Mouse (Mus musculus) forebrain, embryonic 10.5 days (tissue): Measurements from ENCODE around the gene Olfr456. TPM values are rescaled to one million over a fixed set of nuclear protein-coding genes. Genes with fewer than 3 reads are reported as not detected.
"Not testable (repeated sequence)": the region's sequence is repeated elsewhere in the genome, so short reads cannot be mapped to it uniquely, and the experiment has no call there.

Experiments used
- DNase-seq: peaks from one replicate; pipeline ENCODE4 v3.0.0-alpha.2; 2017; ENCODE audit warnings: low spot score; ENCODE audit errors: extremely low spot score
- H3K27ac ChIP-seq: fragments of 300-500 bp; sonication (generic); 2 replicates; pipeline ENCODE4 v1.5.1; 2016; ENCODE audit warnings: mild to moderate bottlenecking
- H3K27me3 ChIP-seq: fragments of 300-500 bp; sonication (generic); 2 replicates; pipeline ENCODE4 v1.6.1; 2016; ENCODE audit warnings: mild to moderate bottlenecking; ENCODE audit not compliant: poor library complexity, severe bottlenecking
- H3K36me3 ChIP-seq: fragments of 300-500 bp; sonication (generic); replicated peaks from 2 replicates; pipeline ENCODE4 v1.6.1; 2016; ENCODE audit warnings: mild to moderate bottlenecking, moderate library complexity
- H3K4me1 ChIP-seq: fragments of 300-500 bp; sonication (generic); 2 replicates; pipeline ENCODE4 v1.6.1; 2016
- H3K4me3 ChIP-seq: fragments of 300-500 bp; sonication (generic); 2 replicates; pipeline ENCODE4 v1.5.1; 2016; ENCODE audit warnings: mild to moderate bottlenecking, moderate library complexity
- H3K9me3 ChIP-seq: fragments of 300-500 bp; sonication (generic); 2 replicates; pipeline ENCODE4 v1.6.1; 2016; ENCODE audit warnings: mild to moderate bottlenecking, moderate library complexity
- WGBS: fragments of 180-500 bp; shearing (Covaris S2); methylation state at CpG from one replicate; pipeline ENCODE4 v1.1.7; 2016; 5-methylcytosine and 5-hydroxymethylcytosine counted together
- polyA plus RNA-seq: library from polyadenylated mRNA; unstranded; fragments of >200 nt; fragmentation: Nextera tagmentation; extraction: Ambion mirVana; gene quantifications from 2 replicates; pipeline ENCODE4 v1.2.1, GENCODE M21; 2016

The Olfr456 gene
- not detected in 2 replicates for polyA plus RNA-seq

DNA sequence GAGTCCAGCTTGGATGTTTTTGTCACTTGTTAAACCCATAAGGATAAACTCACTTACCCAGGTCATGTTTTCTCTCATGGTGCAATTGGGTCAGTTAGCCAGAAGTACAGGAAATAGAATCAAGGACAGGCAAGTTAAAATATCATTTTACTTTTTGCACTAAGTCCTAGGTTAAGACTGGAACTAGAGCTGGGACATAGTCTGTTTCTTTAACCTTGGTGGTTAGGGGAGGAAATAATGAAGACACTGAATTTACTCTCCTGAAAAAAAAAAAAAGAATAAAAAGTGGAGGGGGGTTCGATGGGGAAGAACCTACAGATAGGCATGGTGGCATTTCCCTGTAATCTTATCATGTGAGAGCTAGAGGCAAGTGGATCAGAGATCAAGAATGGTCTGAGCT, at the start of gene Olfr456:
Olfr456 (minus strand) TSS at position 101 of the 400 bp plus-strand sequence.
- no peak within 1 kb of the TSS for H3K27ac ChIP-seq
- WGBS, result 82% methylated on average over 1 of the region's 1 CpGs
- no peaks in the 10 kb centered on the region for H3K36me3 ChIP-seq
- H3K27me3 ChIP-seq, result no peaks in the 10 kb centered on the region
- no peaks in the 10 kb centered on the region for H3K4me1 ChIP-seq
- no peak within 1 kb of the TSS for H3K4me3 ChIP-seq
- no peak for DNase-seq
- H3K9me3 ChIP-seq, result no peaks in the 10 kb centered on the region

DNA sequence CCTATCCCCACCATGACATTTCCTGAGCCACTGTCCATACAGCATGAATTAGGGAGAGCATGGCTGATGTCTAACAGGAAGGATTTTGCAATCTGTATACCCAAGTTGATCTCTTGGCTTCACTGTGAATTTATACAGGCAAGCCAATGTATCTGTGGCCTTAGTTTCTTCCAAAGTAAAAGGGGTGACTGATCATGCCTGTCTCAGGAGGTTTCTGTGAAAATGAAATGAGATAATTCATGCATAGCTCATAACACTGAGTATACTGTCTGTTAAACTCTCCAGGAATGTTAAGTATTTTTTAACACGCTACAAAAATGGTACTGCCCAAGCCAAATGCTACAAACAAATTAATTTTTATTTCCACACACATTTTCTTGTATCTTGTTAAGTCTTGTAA, 26.4 kb upstream of the Olfr456 start:
- no peaks in the 10 kb centered on the region for H3K27me3 ChIP-seq
- H3K36me3 ChIP-seq, result no peaks in the 10 kb centered on the region
- no peak overlapping the region for H3K27ac ChIP-seq
- no peak overlapping the region for H3K4me3 ChIP-seq
- H3K4me1 ChIP-seq, result no peaks in the 10 kb centered on the region
- H3K9me3 ChIP-seq, result no peaks in the 10 kb centered on the region
- no peak for DNase-seq
- 84% methylated on average over 1 of the region's 1 CpGs for WGBS

DNA sequence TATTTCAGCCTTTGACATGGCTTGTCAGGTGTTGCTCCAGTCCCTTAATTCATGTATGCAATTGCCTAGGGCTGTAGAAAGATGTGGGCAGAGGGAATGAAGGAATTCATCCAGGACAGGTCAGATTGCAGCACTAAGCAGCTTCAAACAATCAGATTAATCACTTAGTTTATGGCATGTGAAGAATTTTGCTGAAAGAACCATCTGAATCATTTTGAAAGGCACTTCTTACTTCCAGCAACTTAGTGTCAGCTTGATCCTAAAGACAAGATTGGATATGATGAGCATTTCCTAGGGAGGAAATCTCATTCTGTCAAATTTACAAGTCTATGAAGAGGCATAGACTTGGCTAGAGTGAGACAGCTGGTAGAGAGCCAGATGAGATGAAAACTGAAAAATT, 22.3 kb upstream of the Olfr456 start:
- H3K4me1 ChIP-seq, result no peaks in the 10 kb centered on the region
- H3K27ac ChIP-seq, result no peak overlapping the region
- H3K36me3 ChIP-seq, result no peaks in the 10 kb centered on the region
- H3K9me3 ChIP-seq, result no peaks in the 10 kb centered on the region
- DNase-seq, result no peak
- no peaks in the 10 kb centered on the region for H3K27me3 ChIP-seq
- no peak overlapping the region for H3K4me3 ChIP-seq

DNA sequence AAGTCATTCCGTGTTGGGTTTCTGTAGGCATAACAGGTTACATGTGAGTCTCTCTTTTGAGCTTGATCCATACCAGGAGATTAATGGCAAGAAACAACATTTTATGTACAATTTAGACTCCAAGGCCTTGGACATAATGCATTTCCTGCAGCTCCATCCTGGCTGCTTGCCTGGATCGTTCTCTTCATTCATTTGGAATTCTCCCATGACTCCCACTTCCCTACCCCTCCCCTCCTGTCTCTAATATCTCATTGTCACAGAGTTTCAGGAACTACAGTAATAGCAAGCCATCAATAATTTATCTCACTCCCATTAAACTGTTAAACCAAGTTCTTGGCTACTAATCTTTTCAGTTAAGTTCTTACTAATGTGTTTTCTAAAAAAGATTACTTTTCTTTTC, 16.5 kb upstream of the Olfr456 start:
- no peak overlapping the region for H3K4me3 ChIP-seq
- no peaks in the 10 kb centered on the region for H3K27me3 ChIP-seq
- WGBS, result 95% methylated on average over 2 of the region's 2 CpGs

DNA sequence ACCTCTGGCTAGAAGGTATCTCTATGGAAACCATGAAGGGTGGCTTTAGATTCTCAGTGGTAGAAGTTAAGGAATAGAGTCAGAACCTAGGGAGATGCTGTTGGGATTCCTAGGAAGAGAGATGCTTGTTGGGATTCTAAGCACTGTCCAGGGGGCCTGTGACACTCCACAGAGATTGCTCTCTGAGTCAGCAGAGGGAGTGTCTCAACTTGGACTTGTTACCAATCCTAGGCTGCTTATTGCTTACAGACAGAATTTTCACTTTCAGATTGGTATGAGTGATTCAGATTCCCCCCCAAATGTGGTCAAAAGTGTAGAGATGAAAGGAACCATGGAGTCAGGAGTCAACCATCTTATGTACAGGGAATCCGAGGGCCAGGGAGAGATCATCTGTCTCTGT, 2.7 kb upstream of the Olfr456 start:
- H3K4me3 ChIP-seq, result no peak overlapping the region
- H3K4me1 ChIP-seq, result no peaks in the 10 kb centered on the region
- no peaks in the 10 kb centered on the region for H3K27me3 ChIP-seq
- H3K27ac ChIP-seq, result no peak overlapping the region
- 90% methylated on average over 1 of the region's 1 CpGs for WGBS
- no peaks in the 10 kb centered on the region for H3K9me3 ChIP-seq
- DNase-seq, result no peak
- no peaks in the 10 kb centered on the region for H3K36me3 ChIP-seq

More for the DNA sequence above, 16.5 kb upstream of the Olfr456 start:
- DNase-seq, result no peak
- no peak overlapping the region for H3K27ac ChIP-seq
- no peaks in the 10 kb centered on the region for H3K4me1 ChIP-seq
- no peaks in the 10 kb centered on the region for H3K9me3 ChIP-seq
- no peaks in the 10 kb centered on the region for H3K36me3 ChIP-seq

DNA sequence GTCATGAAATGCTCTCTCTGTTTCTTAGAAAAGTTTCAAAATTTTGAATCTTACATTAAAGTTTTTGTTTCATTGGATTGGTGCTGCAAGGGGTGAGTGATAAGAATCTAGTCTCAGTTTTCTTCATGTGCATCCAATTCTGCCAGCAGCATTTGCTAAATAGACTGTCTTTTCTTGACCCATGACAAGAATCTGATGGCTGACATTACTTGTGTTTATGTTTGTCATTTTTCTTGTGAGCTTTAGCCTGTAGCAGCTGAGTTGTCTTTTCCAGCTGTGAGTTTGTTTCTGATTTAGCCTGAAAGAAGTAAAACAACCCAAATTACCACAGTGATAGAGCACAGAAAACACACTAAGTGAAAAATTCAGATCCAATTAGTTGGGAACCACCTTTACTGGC, 2.4 kb downstream of the Olfr456 start:
- no peaks in the 10 kb centered on the region for H3K4me1 ChIP-seq
- no peak for DNase-seq

DNA sequence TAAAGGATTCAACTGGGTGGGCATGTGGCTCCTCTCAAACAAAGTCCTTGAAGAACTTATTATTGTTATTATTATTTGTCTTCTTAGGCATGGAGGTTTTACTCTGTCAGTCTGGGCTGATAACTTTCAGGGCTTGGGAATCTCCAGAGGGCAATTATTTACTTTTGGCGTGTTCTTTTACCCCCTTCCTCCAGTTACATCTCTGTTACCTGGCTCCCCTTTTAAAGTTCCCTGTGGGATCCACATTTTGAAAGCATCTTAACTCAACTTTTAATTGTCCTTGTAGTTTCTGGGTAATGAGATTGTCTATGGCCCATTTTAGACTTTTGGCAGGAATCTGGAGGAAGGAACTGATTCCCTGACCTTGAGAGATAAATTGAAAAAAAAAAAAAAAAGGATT, 10.8 kb downstream of the Olfr456 start, which contains the start of gene Olfr457:
Olfr457 (minus strand) TSS at position 101 of the 400 bp plus-strand sequence.
- no peaks in the 10 kb centered on the region for H3K36me3 ChIP-seq
- H3K27ac ChIP-seq, result no peak within 1 kb of the TSS
- WGBS, result 78% methylated on average over 1 of the region's 1 CpGs
- no peaks in the 10 kb centered on the region for H3K9me3 ChIP-seq
- no peaks in the 10 kb centered on the region for H3K27me3 ChIP-seq
- no peak within 1 kb of the TSS for H3K4me3 ChIP-seq
- DNase-seq, result no peak
- no peaks in the 10 kb centered on the region for H3K4me1 ChIP-seq

More for the DNA sequence above, 2.4 kb downstream of the Olfr456 start:
- H3K9me3 ChIP-seq, result no peaks in the 10 kb centered on the region
- no peaks in the 10 kb centered on the region for H3K36me3 ChIP-seq
- no peaks in the 10 kb centered on the region for H3K27me3 ChIP-seq
- no peak overlapping the region for H3K4me3 ChIP-seq
- H3K27ac ChIP-seq, result no peak overlapping the region

DNA sequence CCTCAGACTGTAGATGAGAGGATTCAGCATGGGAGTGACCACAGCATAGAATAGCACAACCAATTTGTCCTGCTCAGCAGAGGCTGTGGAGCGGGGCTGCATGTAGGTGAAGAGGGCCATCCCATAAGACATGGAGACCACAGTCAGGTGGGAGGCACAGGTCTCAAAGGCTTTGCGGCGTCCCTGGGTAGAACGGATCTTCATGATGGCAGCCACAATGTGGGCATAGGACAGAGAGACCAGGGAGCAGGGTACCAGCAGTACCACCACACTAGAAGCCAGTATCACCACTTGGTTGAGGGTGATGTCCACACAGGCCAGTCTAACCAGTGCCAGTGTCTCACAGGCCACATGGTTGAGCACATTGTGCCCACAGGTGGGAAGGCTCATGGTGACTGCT, 15.7 kb downstream of the Olfr456 start:
- not testable (repeated sequence) for H3K27me3 ChIP-seq, H3K4me3 ChIP-seq, DNase-seq, H3K9me3 ChIP-seq, H3K27ac ChIP-seq, H3K4me1 ChIP-seq, H3K36me3 ChIP-seq
- 97% methylated on average over 4 of the region's 4 CpGs for WGBS

DNA sequence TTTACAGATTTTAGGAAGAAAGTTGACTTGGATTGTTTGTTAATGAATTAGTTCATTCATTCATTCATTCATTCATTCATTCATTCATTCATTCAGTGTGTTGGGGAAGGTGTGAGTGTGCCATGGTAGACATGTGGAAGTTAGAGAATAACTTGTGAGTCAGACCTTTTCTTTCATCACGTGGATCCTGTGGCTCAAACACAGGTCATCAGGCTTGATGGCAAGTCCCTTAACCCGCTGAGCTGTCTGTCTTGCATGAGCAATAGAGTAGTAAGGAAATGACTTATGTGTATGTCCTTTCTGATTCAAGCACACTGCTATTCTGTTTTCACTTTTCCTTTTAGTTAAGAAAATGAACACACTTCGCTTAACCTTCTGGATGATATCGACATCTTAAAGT, 16.5 kb downstream of the Olfr456 start:
- Histone ChIP-seq H3K27ac (no peak overlapping the region), H3K4me3 (no peak overlapping the region), H3K36me3 (no peaks in the 10 kb centered on the region), H3K4me1 (no peaks in the 10 kb centered on the region), H3K9me3 (no peaks in the 10 kb centered on the region), H3K27me3 (no peaks in the 10 kb centered on the region)
- WGBS, result 94% methylated on average over 4 of the region's 4 CpGs
- no peak for DNase-seq

DNA sequence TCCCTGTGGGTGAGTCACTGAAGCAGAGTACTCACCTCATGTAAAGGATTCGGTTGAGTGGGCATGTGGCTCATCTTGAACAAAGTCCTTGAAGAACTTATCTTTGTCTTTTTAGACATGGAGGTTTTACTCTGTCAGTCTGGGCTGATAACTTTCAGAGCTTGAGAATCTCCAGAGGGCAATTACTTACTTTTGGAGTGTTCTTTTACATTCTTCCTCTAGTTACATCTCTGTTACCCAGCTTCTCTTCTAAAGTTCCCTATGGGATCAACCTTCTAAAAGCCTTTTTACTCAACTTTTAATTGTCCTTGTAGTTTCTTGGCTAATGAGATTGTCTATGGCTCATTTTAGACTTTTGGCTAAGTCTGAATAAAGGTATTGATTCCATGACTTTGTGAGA, 21.9 kb downstream of the Olfr456 start, which contains the start of gene Olfr458:
Olfr458 (minus strand) TSS at position 101 of the 400 bp plus-strand sequence.
- H3K36me3 ChIP-seq, result no peaks in the 10 kb centered on the region
- no peak within 1 kb of the TSS for H3K4me3 ChIP-seq
- H3K27me3 ChIP-seq, result no peaks in the 10 kb centered on the region
- no peak within 1 kb of the TSS for H3K27ac ChIP-seq
- DNase-seq, result no peak
- no peaks in the 10 kb centered on the region for H3K9me3 ChIP-seq
- 82% methylated on average over 1 of the region's 1 CpGs for WGBS
- no peaks in the 10 kb centered on the region for H3K4me1 ChIP-seq

DNA sequence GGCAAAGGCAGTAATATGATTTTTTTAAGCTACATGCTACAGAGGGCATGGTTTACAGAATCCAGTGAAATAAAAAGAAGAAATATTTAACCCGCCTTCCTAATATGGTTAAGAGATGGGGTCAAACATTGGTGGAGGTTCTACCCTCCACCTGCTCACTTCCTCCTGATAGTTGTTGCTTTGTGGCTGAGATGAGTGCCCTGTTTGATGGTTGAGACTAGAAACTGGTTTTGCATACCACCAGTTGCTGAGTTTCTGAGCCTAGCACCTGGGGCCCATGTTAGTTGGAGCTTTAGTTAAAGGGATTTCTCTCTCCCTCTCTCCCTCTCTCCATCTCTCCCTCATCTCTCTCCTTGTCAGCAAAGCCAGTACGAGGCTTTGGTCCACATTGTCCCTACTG, 39.6 kb downstream of the Olfr456 start:
- H3K36me3 ChIP-seq, result no peaks in the 10 kb centered on the region
- 80% methylated on average over 2 of the region's 2 CpGs for WGBS
- no peak for DNase-seq
- no peak overlapping the region for H3K4me3 ChIP-seq
- H3K27ac ChIP-seq, result no peak overlapping the region
- no peaks in the 10 kb centered on the region for H3K27me3 ChIP-seq
- no peaks in the 10 kb centered on the region for H3K4me1 ChIP-seq
- no peaks in the 10 kb centered on the region for H3K9me3 ChIP-seq

DNA sequence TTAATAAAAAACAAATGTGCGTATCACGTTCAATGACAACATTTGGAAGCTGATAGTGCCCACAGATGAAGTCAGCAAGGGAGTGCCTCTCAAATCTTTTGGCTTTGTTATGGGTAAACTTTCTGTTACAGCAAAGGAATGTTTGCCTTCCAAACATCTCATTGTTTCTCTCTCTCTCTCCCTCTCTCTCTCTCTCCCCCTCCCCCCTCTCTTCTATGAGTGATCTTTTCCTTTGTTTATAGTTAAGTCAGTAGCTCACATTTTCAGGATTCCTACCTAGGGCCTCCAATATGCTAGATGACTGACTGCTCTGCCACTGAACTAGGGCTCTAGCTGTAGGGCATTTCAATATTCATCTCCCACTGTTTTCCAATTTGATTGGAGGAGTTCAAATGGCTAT, 42.5 kb downstream of the Olfr456 start:
- Histone ChIP-seq H3K4me3 (no peak overlapping the region), H3K27ac (no peak overlapping the region), H3K27me3 (no peaks in the 10 kb centered on the region), H3K4me1 (no peaks in the 10 kb centered on the region), H3K36me3 (no peaks in the 10 kb centered on the region), H3K9me3 (no peaks in the 10 kb centered on the region)
- DNase-seq, result no peak
- WGBS, result 89% methylated on average over 2 of the region's 2 CpGs

DNA sequence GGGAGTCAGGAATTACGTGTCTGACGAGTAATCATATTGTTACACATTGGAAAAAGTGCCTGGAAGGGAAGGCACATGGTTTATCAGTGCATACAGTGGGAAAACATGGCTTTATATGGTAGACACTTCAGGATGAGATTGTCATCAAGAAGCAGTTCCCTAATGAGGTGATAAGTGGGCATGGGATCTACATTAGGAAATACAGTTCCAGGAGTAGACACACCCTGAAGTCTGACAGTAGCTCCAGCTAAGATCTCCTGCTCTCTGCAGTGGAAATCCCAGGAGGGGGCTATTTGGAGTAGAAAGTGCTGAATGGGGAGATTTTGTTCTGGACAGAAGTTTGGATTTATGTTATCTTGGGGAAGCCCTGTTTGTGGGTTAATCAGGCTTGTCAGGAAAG, 45.6 kb downstream of the Olfr456 start:
- no peaks in the 10 kb centered on the region for H3K9me3 ChIP-seq
- WGBS, result 79% methylated on average over 2 of the region's 2 CpGs

More for the DNA sequence above, 45.6 kb downstream of the Olfr456 start:
- H3K27ac ChIP-seq, result no peak overlapping the region
- no peaks in the 10 kb centered on the region for H3K36me3 ChIP-seq
- no peaks in the 10 kb centered on the region for H3K27me3 ChIP-seq
- no peak for DNase-seq
- H3K4me3 ChIP-seq, result no peak overlapping the region
- no peaks in the 10 kb centered on the region for H3K4me1 ChIP-seq
